Mouse (Mus musculus) stomach, embryonic 14.5 days (tissue): ENCODE measurements around the gene Ncapd3. TPM values are rescaled to one million over a fixed set of nuclear protein-coding genes. Genes with fewer than 3 reads are reported as not detected.

Source experiments
- ATAC-seq: fragments of 200-750 bp; cut with Nextera tagmentation; 2 replicates; pipeline ENCODE4 v1.8.0; 2017; ENCODE audit warnings: low read depth, moderate TSS enrichment; ENCODE audit not compliant: insufficient number of reproducible peaks, insufficient read depth, low FRiP score
- H3K27ac ChIP-seq: fragments of 300-500 bp; sonication (generic); 2 replicates; pipeline ENCODE4 v1.5.1; 2014; ENCODE audit warnings: mild to moderate bottlenecking, low read length, moderate library complexity, mixed read lengths
- H3K27me3 ChIP-seq: fragments of 300-500 bp; sonication (generic); 2 replicates; pipeline ENCODE4 v1.6.1; 2014; ENCODE audit warnings: low read length, control low read depth, mixed read lengths; ENCODE audit not compliant: control insufficient read depth, insufficient read depth
- H3K36me3 ChIP-seq: fragments of 300-500 bp; sonication (generic); 2 replicates; pipeline ENCODE4 v1.6.1; 2014; ENCODE audit warnings: mild to moderate bottlenecking, control low read depth, low read length, moderate library complexity, mixed read lengths; ENCODE audit not compliant: control insufficient read depth, insufficient read depth
- H3K4me1 ChIP-seq: fragments of 300-500 bp; sonication (generic); 2 replicates; pipeline ENCODE4 v1.6.1; 2014; ENCODE audit warnings: low read length, control low read depth, mixed read lengths; ENCODE audit not compliant: control insufficient read depth, insufficient read depth
- H3K4me2 ChIP-seq: fragments of 300-500 bp; sonication (generic); replicated peaks from 2 replicates; pipeline ENCODE4 v1.6.1; 2014; ENCODE audit warnings: low read depth, low read length, control low read depth
- H3K4me3 ChIP-seq: fragments of 300-500 bp; sonication (generic); 2 replicates; pipeline ENCODE4 v1.5.1; 2014; ENCODE audit warnings: low read depth, low read length, control low read depth
- H3K9ac ChIP-seq: fragments of 300-500 bp; sonication (generic); replicated peaks from 2 replicates; pipeline ENCODE4 v1.6.1; 2014; ENCODE audit warnings: low read depth, mild to moderate bottlenecking, control low read depth, low read length, moderate library complexity, mixed read lengths
- H3K9me3 ChIP-seq: fragments of 300-500 bp; sonication (generic); 2 replicates; pipeline ENCODE4 v1.6.1; 2016; ENCODE audit warnings: low read depth, low read length, control low read depth; ENCODE audit not compliant: control insufficient read depth
- WGBS: fragments of 180-500 bp; shearing (Covaris S2); extraction: QIAGEN DNeasy Blood & Tissue Kit; methylation state at CpG from one replicate; pipeline ENCODE4 v1.1.7; 2014; 5-methylcytosine and 5-hydroxymethylcytosine counted together
- polyA plus RNA-seq: library from polyadenylated mRNA; unstranded; fragments of >200 nt; fragmentation: Nextera tagmentation; extraction: Ambion mirVana; gene quantifications from 2 replicates; pipeline ENCODE4 v1.2.1, GENCODE M21; 2014

The Ncapd3 gene
- polyA plus RNA-seq, 1 experiment from 2014 or later: 33.7 TPM

GRCm38 (mm10) chr9:27140432-27141065 is 110.6 kb downstream of the Ncapd3 start:
- no peaks in the 10 kb centered on the region for H3K27me3 ChIP-seq
- H3K4me2 ChIP-seq: no peak overlapping the region
- H3K9me3 ChIP-seq: no peaks in the 10 kb centered on the region
- no peak for ATAC-seq
- no peaks in the 10 kb centered on the region for H3K36me3 ChIP-seq
- no peak overlapping the region for H3K9ac ChIP-seq
- no peak overlapping the region for H3K4me3 ChIP-seq
- 96% methylated on average over 10 of the region's 10 CpGs for WGBS
- H3K27ac ChIP-seq: no peak overlapping the region
- H3K4me1 ChIP-seq: no peaks in the 10 kb centered on the region

GRCm38 (mm10) chr9:27144271-27144840 is 114.4 kb downstream of the Ncapd3 start:
- Histone ChIP-seq H3K9ac (no peak overlapping the region), H3K4me2 (no peak overlapping the region), H3K4me3 (no peak overlapping the region), H3K27ac (no peak overlapping the region), H3K36me3 (no peaks in the 10 kb centered on the region), H3K9me3 (no peaks in the 10 kb centered on the region), H3K27me3 (no peaks in the 10 kb centered on the region), H3K4me1 (no peaks in the 10 kb centered on the region)
- 85% methylated on average over 4 of the region's 4 CpGs for WGBS
- no peak for ATAC-seq

Other genes with a start within 250 kb of the Ncapd3 start
- gene Glb1l2, start 223.7 kb upstream of the Ncapd3 start, polyA plus RNA-seq: 7.2 and 8.6 TPM in 2 replicates
- not detected in 2 replicates for gene Glb1l3, start 169.3 kb upstream of the Ncapd3 start, polyA plus RNA-seq
- not detected in 2 replicates for gene Gm1110, start 107.1 kb upstream of the Ncapd3 start, polyA plus RNA-seq
- gene Acad8, start 30.6 kb upstream of the Ncapd3 start, polyA plus RNA-seq: 47.4 and 47.9 TPM in 2 replicates
- 149 and 156 TPM in 2 replicates for gene Thyn1, start 30.5 kb upstream of the Ncapd3 start, polyA plus RNA-seq
- gene Vps26b, start 110 bp upstream of the Ncapd3 start, polyA plus RNA-seq: 36.8 TPM in 2 replicates
- 70.0 and 70.5 TPM in 2 replicates for gene Jam3, start 125.2 kb downstream of the Ncapd3 start, polyA plus RNA-seq